Mouse (Mus musculus) layer of hippocampus, adult 9-10 months (tissue): ENCODE results near the gene B4galnt1.
"Not testable (repeated sequence)": the region's sequence is repeated elsewhere in the genome, so short reads cannot be mapped to it uniquely, and the experiment has no call there.

ENCODE experiments used
- DNase-seq: peaks from one replicate; pipeline ENCODE4 v3.0.0; 2022; ENCODE audit warnings: low spot score

Gene B4galnt1

DNA sequence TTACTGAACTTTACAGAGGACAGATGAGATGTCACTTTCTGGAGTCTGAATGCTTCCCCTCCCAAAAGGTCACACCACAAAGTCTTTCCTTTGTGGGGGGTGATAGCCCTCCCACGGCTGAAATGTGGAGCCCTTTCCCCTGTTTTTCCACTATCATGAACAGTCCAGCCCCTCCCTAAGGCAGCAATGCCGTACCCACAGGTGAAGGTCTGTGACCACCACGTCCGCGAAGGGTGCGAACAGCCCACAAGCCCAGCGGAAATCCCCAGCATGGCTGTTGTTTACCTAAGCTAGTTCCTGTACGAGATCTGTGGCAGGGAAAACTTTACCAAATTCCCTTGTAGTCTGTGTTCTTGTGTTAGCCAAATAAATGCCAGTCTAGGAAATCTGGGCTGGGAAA is 23.5 kb upstream of the B4galnt1 start:
- no peak for DNase-seq

DNA sequence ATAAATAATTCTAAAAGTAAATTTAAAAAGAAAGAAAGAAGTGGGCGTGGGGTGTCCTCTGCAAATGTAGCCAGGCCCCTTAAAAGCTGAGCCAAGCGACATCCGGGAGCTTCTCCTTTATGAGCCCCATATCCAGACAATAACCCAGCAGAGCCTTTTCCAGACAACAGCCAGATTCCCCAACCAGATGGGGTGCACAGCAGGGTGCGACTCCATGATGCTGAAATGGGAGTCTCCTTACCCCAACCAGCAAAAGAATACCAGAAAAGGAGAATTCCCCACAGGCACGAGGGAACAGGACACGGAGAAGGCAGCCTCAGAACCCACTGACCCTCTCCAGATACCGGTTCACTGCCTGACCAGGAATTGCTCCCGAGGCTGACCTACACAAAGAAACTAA is 21.8 kb upstream of the B4galnt1 start:
- DNase-seq = no peak

DNA sequence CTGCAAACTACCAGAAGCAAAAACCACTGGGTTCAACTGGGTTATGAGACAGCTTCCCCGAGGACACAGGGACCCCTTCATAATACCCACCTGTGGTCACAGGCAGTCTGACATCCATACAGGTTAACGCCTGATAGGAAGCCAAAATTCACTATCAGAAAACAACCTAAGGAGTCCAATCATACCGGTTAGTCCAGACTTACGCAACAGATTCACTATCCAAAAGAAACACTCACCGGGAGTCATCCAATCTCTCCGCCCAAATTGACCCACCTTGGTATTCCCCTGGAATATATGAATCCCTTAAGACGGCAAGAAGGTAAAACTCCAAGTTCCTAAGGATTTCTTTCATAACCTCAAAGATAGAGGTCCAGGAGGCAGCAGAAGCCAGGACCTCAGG is 20.5 kb upstream of the B4galnt1 start:
- no peak for DNase-seq

DNA sequence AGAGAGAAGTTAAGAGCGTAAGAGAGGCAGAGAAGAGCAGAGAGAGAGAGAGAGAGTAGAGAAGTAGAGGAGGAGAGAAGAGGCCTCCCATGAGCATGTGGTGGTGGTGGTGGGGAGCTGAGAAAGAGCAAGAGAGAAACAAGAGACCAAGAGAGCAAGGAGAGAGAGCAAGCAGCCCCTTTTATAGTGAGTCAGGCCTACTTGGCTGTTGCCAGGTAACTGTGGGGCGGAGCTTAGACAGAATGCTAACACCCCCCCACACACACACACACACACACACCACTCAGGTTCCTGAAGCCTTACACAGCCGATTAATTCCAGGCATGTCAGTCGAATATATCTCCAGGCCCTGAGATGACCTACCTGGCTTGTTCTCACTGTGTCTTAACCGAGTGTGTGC is 19.7 kb upstream of the B4galnt1 start:
- DNase-seq = no peak

DNA sequence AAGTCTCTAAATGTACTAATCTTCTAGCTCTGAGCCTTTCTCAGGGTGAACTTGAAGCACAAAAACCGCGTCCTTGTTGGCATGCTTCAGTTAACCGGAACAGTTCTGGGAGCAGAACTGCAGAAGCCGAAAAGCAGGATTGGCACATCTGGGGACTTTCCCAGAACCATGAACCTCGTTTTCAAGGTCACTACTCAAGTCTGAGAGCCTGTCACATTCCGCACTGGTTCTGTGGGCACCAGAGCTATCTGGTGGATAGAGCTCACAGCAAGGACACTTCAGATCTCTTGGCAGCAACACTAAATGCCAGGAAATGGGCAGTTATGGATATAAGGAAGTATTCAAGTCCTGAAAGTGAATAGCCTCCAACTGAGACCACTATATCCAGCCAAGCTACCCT is 17.9 kb upstream of the B4galnt1 start:
- no peak for DNase-seq

DNA sequence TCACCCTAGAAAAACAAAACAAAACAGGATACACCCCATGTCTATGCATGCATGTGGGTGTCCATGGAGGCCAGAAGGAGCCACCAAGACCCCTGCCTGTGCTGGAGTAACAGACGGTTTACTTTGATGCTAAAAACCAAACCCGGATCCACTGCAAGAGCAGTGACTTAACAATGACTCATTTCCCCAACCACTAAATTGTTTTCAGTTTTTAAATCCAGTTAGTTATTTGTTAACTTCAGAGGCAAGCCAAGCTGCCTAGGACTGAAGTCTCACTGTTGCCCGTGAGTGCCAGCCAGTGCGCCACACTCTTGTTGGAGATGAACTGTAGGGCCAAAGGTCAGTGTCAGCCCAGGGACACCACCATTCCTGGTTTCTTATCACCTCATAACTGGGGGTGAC is 14.6 kb upstream of the B4galnt1 start:
- no peak for DNase-seq

DNA sequence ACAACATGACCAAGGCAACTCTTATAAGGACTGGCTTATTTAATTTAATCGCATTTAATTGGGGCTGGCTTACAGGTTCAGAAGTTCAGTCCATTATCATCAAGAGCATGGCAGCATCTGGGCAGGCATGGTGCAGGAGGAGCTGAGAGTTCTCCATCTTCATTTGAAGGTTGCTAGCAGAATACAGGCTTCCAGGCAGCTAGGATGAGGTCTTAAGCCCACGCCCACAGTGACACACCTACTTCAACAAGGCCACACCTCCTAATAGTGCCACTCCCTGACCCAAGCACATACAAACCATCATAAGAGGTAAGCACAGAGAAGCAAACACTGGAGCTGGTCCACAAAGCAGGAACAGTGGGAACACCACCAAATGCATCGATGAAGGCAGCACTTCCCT is 13.8 kb upstream of the B4galnt1 start:
- not testable (repeated sequence) for DNase-seq

DNA sequence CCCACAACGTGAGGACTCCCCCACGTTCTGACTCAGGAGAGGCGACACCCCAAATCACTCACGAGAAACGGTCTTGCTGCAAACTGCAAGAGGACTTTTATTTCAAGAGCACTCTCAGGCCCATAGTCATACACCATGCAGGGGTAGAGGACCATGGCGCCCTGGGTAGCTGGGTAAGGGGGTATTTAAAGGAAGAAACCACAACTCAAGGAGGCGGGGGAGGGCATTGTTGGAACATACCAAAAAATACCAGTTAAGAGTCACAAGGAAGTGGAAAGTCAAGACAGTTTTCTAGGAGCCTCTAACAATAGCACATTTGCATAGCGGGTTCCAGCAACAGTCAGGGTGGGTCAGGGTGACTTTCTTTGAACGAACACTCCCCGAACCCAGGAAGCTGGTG is 12.5 kb upstream of the B4galnt1 start:
- DNase-seq = not testable (repeated sequence)

DNA sequence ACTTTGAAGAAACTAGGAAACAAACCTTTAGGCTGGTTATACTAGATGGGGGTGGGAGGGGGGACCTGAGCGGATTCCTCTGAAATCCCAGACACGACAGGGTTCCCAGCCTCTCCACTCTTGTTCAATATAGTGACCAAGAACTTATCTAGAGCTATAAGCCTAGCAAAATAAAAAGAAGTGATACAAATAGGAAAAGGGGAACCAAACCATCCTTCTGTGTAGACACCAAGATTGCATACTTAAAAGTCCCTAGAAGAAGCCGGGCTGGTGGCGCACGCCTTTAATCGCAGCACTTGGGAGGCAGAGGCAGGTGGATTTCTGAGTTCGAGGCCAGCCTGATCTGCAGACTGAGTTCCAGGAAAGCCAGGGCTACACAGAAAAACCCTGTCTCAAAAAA is 11.7 kb upstream of the B4galnt1 start:
- no peak for DNase-seq

DNA sequence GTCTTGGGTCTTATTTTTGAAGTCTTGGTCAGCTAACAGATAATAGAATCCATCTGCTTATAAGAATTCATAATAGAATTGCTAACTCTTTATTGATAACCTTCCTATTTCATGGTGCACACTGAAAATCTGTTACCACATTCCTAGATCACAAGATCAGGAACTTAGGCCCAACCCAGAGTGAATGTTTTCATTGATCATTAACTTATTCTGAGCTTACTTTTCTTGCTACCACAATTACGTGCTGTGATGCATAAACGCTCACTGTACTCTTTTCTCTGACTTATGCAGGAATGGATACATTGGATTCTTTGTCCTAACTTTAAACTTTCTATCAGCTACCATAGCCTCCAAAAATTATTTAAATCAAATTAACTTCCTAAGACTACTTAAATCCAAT is 10.8 kb upstream of the B4galnt1 start:
- no peak for DNase-seq

DNA sequence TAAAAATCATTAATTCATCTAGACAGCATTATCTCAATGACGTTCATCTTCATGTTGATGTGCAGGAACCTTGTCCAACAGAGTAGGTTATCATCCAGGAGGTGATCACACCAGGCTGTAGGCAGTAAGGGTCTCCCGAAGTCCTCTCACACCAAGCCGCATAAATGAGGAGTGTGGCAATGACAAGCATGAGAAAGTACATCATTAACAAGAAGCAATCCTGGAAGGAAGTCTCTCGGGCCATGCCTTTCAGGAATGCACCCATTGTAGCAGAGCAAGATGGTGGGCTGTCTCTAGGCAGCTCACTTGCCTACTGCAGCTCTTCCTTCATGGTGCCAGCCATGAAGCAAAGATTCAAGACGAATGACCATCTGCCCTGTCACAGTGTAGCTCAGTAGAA is 10.4 kb upstream of the B4galnt1 start:
- no peak for DNase-seq

DNA sequence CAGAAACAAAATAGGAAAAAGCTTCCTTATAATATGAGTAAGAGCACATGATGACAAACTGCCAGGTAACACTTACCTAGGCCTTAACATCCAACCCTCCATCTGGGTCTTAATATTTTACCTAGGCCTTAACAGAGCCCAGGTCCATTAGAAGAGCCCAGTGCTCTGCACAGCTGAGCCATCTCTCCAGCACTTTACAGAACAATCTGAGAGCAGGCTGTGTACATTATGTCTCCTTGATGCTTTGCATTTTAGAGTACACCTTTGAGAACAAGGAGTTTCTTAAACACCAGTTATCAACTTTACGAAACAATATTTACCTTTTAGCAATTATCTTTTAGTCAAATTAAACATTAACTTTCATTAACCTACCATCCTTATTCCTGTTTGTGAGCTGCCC is 8.9 kb upstream of the B4galnt1 start:
- DNase-seq = no peak

DNA sequence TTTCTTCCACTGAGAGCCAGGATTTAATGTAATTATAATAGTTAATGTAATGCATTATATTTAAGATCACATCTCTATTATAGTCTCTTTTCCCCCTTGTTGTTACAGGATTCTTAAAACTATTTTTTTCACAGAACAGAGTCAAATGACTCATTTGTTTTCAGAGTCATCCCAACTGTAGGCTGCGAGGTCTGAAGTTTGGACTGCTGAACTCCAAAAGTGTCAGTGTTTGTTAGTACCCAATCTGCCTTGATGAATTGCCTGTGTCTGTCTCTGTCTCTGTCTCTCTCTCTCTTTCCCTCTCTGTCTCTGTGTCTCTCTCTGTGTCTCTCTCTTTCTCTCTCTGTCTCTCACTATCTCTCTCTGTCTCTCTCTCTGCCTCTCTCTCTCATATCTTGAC is 8.5 kb upstream of the B4galnt1 start:
- no peak for DNase-seq

DNA sequence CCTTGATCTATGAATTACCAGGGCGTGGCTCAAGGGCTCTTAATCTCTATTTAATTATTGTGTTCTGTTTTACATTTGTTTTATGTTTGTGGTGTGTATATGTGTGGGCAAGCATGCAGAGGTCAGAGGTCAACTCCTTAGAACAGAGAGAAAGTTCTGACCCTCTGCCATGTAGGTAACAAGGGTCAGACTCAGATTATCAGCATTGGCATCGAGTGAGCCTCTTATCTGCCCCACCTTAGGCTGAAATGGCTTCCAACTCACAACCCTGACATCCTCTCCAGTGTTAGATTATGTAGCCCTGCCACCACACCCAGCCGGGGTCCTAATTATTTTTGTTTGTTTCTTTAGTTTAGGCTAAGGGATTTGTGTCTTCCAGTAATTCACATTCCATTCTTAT is 6.6 kb upstream of the B4galnt1 start:
- DNase-seq = no peak

DNA sequence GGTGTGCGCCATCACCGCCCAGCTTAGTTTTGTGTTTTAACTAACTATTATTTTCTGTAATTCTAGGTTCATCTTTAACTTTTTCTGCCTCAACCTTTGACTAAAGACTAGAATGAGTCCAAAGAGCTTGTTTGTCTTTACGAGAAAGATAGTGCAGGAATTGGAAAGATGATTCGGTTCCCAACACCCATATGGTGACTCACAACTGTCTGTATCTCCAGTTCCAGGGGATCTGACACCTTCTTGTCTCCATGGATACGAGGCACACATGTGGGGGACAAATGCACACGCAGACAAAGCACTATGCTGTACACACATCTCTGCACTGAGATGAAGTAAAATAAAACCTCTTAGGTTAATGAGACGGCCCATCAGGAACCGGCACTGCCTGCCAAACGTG is 4.9 kb upstream of the B4galnt1 start:
- DNase-seq = no peak

DNA sequence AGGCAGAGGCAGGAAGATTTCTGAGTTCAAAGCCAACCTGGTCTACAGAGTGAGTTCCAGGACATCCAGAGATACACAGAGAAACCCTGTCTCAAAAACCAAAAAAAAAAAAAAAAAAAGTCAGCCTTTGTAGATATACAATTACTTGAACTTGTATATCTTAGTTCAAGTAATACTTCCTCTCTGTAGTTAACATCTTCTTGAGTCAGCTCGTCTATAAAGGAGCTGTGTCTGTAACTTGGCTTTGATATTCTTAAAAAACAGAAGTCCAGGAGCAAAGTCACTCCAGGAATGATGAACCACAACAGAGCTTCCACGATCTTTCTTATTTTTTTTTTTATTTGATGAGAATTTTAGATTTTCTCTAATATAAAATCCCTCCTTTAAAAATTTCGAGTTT is 4.3 kb upstream of the B4galnt1 start:
- DNase-seq = no peak

DNA sequence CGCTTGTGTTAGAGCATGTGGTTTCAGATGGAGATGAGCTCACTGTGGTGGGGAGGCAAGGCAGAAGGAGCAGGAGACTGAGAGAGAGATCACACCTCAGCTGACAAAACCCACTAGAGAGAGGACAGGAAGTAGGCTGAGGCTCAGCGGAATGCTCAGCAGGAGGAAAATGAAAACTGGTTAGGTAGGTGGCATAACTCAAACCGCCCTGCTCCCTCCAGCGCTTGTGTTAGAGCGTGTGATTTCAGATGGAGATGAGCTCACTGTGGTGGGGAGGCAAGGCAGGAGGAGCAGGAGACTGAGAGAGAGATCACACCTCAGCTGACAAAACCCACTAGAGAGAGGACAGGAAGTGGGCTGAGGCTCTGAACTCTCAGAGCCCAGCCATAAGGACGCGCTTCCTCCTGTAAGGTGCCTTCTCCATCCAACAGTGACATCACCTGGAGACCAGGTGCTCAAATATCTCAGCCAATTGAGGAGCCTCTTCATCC is 2.2 kb upstream of the B4galnt1 start:
- not testable (repeated sequence) for DNase-seq

DNA sequence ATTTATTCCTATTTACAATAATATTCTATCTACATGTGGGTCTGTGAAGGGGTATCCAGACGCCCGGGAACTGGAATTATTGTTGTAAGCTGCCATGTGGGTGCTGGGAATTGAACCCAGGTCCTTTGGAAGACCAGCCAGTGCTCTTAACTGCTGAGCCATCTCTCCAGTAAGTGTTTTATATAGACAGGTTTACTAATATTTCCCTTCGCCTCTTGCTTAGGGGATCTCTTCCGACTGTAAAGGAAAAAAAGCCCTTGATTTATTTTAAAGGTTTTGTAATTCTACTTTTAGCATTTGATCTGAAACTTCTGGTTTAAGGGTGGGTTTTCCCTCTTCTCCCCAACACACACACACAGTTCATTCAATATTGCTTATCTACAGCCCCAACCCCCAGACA is 835 bp upstream of the B4galnt1 start:
- no peak for DNase-seq

DNA sequence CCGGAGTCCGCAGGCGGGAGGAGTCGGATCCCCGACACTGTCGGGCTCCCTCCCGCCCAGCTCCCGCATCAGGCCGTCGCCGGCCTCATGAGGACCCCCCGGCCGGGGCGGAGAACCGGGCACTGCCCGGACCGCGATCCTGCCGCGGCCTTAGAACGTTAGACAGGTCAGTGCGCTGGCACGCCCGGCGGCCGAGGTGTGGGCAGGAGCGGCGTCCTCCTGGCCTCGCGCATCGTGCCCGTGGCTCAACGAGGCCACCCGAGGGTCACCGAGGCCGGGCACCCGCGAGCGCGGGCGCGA is 279 bp downstream of the B4galnt1 start:
- no peak for DNase-seq

DNA sequence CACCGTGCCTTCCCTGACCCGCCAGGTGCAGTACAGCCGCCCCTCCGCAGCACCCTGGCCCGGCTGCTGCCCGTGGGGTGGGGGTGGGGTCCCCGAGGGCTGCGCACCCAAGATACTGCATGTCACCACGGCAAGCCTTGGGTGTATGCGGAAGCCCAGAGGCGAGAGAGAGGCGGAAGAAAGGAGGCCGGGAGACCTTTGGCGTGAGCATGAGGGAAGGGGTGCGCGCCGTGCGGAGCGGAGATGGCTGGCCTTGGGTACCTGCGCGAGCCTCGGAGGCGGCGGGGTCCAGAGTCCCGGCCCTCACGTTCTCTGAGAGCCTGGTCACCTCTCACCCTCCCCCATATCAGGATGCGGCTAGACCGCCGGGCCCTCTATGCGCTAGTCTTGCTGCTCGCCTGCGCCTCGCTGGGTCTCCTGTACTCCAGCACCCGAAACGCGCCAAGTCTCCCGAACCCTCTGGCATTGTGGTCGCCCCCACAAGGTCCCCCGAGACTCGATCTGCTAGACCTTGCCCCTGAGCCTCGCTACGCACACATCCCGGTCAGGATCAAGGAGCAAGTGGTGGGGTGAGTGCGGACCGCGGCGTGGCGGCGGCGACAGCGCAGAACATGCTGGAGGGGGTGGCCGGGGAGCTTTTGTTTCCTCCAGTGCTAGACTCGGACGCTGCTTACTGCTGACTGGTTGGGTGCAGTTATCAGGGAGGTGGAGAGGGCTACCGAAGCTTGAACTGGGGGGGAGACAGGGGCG is 804 bp downstream of the B4galnt1 start:
- no peak for DNase-seq

DNA sequence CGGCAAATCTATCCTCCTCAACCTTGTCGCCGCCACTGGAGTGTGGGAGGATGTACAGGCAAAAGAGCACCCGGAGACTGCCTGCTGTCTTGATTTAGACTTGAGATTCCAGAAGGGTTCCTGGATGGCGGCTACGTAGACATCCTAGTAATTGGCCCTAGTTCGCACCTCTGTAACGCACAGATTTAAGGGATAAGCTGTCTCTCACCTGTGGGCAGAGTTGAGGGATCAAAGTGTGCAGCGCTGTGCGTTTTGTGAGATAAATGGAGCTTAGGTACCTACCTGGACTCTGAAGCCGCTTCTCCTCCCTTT is 1.3 kb downstream of the B4galnt1 start:
- DNase-seq = no peak

DNA sequence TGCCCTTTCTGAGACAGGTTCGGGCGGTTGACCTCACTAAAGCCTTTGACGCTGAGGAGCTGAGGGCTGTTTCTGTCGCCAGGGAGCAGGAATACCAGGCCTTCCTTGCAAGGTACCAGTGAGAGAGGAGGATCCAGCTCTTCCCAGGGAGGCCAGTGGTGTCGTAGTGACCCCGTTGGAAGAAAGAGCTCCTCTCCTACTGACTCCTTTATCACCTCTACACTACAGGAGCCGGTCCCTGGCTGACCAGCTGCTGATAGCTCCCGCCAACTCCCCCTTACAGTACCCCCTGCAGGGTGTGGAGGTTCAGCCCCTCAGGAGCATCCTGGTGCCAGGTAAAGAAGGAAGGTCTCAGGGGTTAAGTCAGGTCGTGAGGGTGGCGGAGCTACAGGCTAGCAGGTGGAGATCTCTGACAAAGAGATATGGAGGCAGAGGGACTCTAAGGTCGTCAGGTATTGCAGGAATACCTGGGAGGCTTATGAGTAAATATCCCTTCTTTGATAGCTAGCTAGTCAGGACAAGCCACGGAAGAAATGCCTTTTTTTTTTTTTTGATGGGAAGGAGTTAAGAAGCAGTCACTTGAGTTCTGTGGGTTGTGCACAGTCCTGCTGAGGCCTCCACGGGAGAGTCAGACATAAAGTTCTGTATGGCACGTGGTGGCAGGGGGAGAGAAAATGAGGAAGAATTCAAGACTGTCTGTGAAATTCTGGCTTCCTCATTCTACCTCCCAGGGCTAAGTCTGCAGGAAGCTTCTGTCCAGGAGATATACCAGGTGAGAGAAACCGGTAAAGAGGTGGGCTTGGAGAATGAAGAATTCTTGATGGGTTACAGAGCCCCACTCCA is 2.0 kb downstream of the B4galnt1 start:
- DNase-seq = no peak

DNA sequence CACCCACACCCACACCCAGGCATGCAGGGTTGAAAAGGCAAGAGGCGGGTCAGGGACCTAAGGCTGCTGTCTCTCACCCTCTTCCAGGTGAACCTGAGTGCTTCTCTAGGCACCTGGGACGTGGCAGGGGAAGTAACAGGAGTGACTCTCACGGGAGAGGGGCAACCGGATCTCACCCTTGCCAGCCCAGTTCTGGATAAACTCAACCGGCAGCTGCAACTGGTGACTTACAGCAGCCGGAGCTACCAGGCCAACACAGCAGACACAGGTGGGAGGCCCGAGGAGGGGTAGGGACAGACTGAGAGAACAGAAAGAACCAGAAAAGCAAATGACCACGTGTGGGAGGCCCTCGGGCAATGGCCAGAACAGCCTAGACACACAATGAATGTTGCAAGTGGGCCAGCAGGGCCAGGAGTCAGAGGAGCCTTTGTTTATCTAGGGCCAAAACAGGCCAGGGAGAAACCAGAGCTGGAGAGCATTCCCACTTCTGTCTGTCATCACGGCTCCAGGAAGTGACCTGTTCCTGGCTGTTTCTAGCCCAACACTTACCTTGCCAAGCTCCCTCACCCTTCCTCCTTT is 2.7 kb downstream of the B4galnt1 start:
- DNase-seq = no peak

DNA sequence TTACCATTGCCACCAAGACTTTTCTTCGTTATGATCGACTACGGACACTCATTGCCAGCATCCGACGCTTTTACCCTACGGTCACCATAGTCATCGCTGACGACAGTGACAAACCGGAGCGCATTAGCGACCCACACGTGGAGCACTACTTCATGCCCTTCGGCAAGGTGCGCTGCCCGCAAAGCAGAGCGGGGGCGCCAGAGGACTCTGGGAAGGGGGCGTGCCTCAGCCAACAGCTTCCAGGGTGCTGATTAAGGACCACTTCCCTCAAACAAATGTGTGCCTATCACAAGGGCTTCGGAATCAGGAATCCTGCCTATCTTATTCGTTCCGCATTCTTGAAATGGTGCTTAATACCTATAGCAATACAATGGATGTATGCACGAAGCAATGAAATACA is 5.0 kb downstream of the B4galnt1 start:
- no peak for DNase-seq
